Mouse (Mus musculus) CD4-positive, CD25-positive, alpha-beta regulatory T cell, adult 2 months (primary cell): ENCODE results near the gene Krt4.

Experiments used
- DNase-seq: peaks from one replicate; pipeline ENCODE4 v3.0.0-alpha.2; 2012; ENCODE audit warnings: low read depth, low spot score

The Krt4 gene

GRCm38 (mm10) chr15:101924635-101925034 lies at the start of gene Krt4:
TSS of gene Krt4 (minus strand) at chr15:101924735.
- DNase-seq: no peak

DNA sequence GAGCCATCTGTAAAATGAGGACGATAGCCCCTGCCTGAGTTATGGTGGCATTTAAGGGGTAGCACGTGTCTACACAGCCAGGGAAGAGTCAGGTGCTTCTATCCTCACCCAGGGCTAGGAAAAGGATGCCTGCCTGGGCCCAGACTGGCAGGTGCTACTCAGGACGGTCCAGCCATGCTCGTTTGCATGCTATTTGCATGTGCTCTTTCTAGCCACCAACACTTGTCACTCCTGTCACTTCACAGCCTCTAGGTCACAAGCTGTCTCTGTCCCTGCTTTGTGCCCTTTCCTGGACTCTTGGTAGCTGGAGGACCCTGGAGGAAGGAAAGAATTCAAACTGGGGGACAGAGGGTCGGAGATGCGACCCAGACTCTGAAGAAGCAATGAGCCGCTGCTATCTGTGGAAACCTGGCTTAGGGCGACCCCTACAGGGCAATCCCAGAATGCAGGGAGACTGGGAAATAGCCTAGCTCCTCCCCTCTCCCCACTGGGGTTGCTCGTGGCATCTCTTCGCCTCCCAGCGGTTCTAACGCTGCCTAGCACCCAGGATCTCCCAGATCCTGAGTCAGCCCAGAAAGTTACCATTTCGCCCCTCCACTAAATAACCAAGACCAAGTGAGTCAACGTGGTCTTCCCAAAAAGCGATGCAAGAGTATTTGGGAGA lies 49.0 kb upstream of the Krt4 start:
- DNase-seq: peak; percentile 89

GRCm38 (mm10) chr15:101970536-101970935 lies 46.0 kb upstream of the Krt4 start:
- no peak for DNase-seq

GRCm38 (mm10) chr15:101966808-101967207 lies 42.3 kb upstream of the Krt4 start:
- DNase-seq: no peak

DNA sequence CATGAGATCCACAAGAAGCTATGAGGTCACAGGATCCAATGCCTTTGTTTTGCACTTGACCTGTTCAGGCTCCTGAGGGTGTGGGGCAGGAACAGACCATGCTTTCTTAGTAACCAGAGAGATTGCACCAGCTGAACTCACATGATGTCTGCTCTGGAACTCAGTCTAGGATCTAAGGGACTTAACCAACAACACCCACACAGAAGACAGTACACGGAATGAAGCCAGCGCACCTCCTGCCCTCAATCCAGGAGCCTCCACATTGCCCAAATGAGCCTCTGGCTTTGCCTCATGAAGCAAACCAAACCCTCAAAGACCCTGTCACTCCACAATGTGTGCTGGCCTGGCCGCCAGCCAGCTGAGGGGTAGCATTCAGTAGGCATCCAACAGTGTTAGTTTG lies 34.4 kb upstream of the Krt4 start:
- no peak for DNase-seq

DNA sequence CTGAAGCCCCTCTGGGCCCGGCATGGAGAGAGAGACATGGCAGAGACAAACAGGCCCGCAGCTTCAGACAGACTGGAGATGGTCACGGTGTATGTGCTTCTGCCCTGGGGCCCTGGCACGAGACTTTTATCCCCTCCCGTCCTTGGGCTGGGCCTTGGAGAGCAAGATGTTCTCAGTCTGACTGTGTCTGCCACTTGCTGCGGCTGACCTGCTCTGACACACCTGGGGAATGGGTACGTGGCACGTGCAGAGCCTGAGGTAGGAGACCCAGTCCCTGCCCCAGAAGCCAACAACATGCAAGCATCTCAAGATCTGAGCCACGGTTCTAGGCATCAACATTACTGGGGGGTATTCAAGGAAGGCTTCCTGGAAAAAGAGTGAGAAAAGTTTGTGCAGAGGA lies 29.7 kb upstream of the Krt4 start, which contains the start of gene Krt78:
Krt78 (minus strand) TSS at position 101 of the 400 bp plus-strand sequence.
- DNase-seq: no peak

DNA sequence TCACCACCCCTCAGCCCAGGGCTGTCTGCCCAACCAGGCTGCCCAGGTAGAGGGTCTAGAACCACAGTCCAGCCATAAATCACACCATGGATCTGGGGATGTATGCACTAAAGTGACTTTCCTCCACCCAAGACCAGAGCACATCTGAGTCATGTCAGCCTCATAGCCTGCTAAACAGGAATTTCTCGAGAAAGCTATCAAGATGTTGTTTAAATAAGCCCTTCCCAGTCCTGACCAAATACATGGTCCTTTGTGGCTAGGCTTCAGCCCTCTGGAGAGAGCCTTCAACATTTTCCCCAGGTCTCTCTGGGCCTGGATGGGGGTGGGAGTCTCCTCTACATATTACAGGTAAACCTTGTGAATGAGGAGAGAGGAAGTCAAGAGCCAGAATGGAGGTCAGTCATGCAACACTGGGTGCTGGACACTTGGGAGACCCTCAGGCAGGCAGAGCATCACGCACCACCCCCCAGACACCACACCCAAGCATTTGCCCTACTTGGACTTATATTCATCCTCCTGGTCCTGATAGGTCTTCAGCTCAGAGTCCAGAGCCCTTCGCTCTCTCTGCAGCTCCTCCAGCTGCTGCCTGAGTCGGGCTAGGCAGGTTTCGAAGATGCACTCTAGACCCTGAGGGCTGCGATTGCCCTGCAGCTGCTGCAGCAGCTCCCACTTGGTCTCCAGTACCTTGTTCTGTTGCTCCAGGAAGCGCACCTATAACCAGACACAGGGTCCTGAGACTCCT lies 28.4 kb upstream of the Krt4 start:
- DNase-seq: no peak

GRCm38 (mm10) chr15:101945430-101945829 lies 20.9 kb upstream of the Krt4 start:
- no peak for DNase-seq

DNA sequence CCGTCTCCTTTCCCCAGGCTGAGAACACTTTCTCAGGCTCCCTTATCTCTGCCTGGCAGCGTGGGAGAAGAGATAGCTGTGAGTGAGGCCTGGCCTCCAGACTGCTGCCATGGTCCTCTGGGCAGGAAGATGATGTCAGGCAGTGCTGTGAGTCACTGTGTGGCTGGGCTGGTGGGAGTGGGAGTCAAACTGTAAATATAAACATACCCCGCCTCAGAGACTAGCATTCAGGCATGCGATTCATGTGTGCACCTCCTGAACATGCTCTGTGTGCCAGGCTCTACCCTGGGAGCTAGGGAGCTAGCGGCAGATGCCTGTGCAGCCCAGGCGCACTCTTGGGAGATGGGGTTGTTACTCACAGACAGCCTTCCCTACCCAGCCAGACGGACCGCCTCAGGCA lies 17.4 kb upstream of the Krt4 start:
- no peak for DNase-seq

DNA sequence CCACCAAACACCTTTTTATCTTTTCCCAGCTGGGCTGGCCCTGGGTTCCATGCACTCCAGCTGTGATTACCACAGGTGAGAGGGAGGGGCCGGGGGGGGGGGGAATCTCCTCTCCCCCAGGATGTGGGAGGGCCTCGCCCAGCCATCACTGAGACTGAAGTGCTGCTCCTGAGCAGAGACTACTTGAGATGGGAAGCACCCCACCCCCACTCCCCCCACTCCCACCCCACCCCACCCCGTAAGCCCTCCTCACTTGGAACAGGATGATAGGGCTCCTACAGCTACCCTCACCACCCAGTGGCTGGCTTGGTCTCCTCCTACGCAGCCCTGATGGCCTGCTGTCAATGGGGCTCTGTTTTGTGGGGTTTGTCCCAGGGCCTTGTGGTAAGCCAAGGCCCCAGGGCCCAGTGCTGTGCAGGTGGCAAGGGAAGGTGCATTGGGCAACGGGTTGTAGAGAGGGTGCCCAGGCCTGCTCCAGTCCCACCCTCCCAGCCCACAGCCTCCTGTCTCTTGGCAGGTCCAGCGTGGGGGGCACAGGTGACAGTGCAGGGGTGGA lies 15.8 kb upstream of the Krt4 start, which contains the start of gene Krt79:
Krt79 (minus strand) TSS at position 51 of the 556 bp plus-strand sequence.
- no peak for DNase-seq

DNA sequence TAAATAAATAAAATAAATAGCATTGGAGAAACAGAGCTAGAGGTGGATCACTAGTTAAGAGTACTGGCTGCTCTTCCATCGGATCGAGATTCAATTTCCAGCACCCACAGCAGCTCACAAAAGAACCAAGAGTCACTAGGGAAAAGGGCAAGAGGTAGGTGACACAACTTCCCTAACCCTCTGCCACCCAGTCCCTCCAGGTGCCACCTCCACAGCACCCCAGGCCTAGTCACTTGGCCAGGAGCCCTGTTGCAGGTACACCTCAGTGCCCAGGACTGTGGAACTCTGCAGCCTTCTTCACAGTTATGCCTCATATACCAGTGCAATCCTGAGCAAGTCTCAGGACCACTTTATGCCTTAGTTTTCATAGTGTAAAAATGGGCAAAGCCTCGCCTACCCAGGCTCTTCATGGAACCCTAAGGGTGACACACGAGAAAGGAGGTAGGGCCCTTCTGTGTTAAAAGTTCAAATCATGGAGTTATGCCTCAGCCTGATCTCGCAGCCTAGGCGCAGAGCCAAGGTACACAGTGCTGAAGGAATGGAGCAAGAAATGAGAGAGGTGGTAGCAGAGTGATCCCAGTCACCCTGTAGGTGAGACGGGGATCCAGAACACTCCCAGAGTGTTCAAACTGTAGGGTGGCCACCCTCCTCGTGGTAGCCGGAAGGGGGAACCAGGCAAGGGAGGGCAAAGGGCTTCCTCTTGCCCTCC lies 14.2 kb upstream of the Krt4 start:
- no peak for DNase-seq

DNA sequence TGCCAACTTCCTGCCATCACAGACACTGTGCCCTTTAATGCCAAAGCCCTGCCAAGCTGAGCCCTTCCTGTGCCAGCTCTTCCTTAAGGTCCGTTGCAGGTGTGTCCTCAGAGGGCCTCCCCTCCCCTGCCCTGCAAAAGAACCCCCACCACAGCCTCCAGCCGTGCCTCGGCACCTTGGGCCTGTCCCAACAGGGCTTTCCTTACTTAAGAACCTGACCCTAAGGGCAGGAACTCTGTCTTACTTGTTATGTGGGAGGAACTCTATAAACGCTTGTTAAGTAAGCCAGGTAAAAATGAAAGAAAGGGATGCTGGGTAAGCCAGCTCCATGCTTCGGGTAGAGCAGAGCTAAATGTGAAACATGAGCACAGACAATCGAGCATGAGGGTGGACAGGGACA lies 8.5 kb upstream of the Krt4 start:
- DNase-seq: no peak

- no peak for DNase-seq
These were observed 5.1 kb upstream of the Krt4 start for GRCm38 (mm10) chr15:101929666-101930065.

DNA sequence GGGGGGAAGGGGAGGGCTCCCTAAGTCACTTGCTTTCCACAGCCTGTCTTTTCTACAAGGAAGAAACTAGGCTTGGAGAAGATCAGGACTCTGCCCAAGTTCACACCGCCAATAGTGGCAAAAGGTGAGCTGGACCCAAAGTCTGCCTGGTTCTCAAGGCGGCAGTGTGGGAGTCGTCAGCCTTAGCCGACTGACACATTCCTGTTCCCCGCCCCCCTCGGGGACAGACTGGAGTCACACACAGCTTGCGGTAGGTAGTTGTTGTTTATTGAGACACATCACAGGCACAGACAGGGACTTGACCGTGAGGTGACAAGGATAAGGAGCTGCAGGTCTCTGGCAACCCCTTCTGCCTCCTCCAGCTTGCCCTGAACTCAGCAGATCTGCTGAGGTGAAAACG lies 4.6 kb upstream of the Krt4 start:
- DNase-seq: no peak

DNA sequence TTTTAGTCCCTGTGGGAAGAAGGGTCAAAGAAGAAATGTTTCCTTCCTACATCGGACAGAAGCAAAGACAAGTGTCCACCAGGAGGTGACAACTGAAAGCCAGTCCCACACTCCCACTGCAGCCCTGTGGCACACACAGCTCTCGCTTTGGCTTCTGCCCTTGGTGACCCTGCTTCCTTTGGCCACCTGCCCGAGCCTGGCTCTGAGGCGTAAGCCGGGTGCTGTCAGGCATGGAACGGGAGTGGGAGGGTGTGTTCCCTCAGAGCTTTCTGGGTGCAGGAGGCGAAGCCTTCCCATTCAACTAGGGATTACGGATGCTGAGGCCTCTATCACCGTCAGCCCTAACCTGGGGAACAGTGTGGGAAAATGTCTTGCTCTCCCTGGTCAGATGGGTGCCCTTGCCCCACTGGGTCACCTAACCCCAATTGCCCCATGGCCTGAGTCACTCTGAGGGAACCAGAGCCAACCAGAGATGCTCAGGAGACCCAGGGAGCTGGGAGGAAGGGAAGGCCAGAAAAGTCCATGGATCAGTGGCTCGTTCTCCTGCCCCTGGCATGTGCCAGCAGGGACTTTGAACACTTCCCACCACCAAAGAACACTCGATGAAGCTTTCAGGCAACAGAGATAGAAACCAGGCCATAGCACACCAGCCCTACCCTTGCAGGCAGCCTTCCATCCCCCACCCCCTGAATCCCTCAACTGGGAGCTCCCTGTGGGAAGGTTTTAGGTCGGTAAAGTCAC lies 3.0 kb upstream of the Krt4 start:
- no peak for DNase-seq

DNA sequence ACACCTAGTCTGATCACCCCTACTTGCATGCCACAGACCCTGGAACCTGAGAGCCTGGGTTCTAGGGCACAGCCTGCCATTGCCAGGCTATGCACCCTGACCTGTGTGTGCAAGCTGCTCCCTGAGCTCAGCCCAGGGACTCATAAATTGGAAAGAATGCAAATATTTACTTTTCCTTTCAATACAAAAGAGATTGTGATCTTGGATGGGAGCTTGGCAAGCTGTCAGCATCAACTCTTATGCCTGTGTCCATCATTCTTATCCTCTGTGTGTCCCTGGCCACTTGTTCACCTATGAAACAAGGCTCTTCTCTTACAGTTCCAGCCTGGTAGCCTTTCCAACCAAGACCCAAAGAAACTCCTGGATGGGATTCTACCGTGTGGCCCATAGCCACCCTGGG lies 506 bp upstream of the Krt4 start:
- no peak for DNase-seq

GRCm38 (mm10) chr15:101922296-101922695 lies 2.2 kb downstream of the Krt4 start:
- no peak for DNase-seq

DNA sequence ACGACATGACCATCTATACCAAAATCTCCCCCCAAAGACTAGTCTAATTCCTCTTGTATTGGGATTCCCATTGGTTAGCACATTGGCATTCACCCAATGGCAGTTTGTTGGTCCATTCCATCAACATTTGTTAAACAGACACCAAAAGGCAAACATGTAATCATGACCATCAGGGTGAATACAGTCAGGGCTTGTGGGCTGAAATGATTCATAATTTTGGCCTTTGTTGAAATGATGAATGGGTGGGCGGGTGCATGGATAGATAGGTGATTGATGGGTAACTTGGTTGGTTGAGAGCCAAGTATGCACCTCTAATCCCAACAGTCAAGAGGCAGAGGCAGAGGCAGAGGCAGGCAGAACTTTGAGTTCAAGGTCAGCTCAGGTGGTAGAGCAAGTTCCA lies 8.5 kb downstream of the Krt4 start:
- DNase-seq: no peak

GRCm38 (mm10) chr15:101904849-101905248 lies 19.7 kb downstream of the Krt4 start:
- DNase-seq: no peak

- no peak for DNase-seq
These were observed 22.1 kb downstream of the Krt4 start for GRCm38 (mm10) chr15:101902171-101903149.
